Mouse (Mus musculus): ENCODE measurements around the gene Sult1c1.
"Not testable (repeated sequence)": the region's sequence is repeated elsewhere in the genome, so short reads cannot be mapped to it uniquely, and the experiment has no call there.

Sult1c1 gene

DNA sequence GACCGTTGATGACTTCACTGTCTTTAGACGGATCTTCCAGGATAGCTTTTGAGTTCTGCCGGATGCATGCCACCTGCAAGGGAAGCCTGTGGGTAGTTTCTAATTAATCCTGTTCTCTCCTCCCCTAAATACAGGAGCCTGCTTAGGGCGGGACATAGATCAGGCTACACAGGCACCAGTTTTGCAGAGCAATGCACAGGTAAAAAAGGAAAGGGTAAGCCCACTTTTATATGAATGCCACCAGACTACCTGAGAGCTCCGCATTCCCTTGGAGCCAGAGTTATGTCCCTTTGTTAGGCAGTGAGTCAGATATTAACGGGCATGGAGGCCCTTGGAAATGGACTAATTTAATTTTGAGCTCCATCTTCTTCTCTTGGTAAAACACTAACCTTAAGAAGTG is at the start of gene Sult1c1:
Sult1c1 (minus strand) TSS at position 101 of the 400 bp plus-strand sequence.
- DNase-seq (ENCODE audit: low read depth in 2 of 2, low spot score in 2 of 2), result no peak

GRCm38 (mm10) chr17:54014204-54014603 is 23.7 kb upstream of the Sult1c1 start:
- DNase-seq (ENCODE audit: low read depth in 2 of 2, low spot score in 2 of 2), result no peak

DNA sequence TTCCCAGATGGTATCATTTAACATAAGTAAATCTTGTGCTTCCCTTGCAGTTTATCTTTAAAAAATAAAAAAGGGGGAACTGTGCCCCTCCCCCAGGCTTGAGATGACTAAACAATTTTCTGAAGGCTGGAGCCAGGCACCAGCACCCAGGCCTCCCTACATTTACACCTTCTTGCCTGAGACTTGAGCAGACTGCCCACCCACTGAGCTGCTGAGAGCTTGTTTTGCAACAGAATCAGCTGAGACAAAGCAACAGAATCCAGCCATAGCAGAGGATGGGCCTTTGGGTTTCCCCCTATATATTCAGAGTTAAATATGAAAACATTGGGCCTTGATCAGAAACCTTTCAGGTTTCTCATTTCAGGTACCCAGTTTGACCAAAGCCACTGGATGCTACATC is 20.7 kb upstream of the Sult1c1 start:
- DNase-seq (ENCODE audit: low read depth in 2 of 2, low spot score in 2 of 2), result no peak

GRCm38 (mm10) chr17:54010536-54010935 is 20.1 kb upstream of the Sult1c1 start:
- DNase-seq (ENCODE audit: low read depth in 2 of 2, low spot score in 2 of 2), result not testable (repeated sequence)

DNA sequence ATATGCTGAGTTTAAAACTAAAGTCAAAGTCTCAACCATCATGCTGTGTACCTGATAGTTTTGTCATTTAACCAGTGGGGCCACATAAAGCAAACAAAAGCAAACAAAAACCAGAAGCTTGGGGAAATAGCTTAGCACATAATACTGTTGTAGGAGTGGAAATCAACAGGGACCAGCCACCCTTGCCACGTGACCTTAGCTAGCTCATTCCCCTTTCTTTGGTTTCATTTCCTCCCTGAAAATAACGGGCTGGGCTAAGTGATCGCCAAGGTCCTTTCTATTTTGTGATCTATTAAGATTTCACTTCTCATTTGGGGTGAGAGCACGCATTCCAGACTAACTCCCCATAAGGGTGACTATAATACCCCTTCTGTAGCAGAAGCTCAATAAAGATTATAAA is 13.0 kb upstream of the Sult1c1 start:
- DNase-seq (ENCODE audit: low read depth in 2 of 2, low spot score in 2 of 2), result no peak

DNA sequence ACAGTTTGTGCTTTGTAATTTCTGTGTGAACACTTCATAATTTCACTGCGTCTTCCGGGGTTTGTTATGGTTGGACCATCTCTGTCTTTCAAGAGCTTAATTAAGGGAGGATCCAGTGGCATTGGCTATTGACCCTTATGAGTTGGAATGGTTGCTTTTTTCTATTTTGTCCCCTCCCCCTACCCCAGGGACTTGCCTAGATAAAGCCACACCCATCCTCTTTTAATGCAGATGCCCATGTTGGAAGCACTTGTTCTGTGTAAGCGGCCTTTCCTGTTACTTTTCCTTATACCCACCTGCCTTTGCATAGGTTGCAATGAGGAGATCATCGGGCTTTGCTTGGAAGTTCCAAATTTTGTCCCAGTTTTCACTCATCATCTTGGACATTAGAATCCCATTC is 16.9 kb downstream of the Sult1c1 start:
- DNase-seq (ENCODE audit: low read depth in 2 of 2, low spot score in 2 of 2), result no peak

DNA sequence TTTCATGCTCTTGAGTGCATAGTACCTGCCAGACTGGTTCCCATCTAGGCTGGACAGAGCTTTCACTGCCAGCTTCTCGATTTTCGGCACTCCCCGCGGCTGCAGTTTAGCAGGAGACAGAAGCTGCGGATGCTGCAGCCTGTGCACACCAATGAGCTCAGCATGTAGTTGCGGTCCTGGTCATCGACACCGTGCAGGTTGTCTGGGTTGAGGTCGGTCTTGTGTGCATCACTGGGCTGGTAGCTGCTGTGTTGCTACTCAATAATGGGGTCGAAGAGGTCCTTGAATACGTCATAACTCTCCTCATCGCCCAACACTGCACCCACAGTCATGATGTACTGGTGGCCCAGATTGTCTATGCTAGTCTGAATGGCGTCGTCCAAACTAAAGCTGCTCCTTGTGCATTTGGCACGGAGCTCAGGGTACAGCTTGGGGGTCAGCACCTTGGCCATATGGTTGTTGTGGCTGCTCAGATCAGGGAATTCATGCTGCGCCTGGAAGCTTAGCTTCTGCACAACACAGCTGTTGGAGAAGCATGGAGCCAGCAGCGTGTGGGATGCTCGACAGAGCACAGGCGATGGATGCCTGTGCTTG is 48.8 kb downstream of the Sult1c1 start:
- no peak for DNase-seq (ENCODE audit: low read depth in 2 of 2, low spot score in 2 of 2)

- DNase-seq (ENCODE audit: low read depth in 2 of 2, low spot score in 2 of 2), result no peak
Measured at GRCm38 (mm10) chr17:53940726-53941125, 49.7 kb downstream of the Sult1c1 start.

Measured in CD8-positive naive resting alpha-beta T cell, adult 2 months (primary cell).